Mouse (Mus musculus): ENCODE results near the gene Sf3b2. TPM values are rescaled to one million over a fixed set of nuclear protein-coding genes. Genes with fewer than 3 reads are reported as not detected.
A peak's percentile ranks its signal among the peaks of the same experiment; 100 is the strongest.

Gene Sf3b2
- total RNA-seq, 2 experiments from 2014 or later = 66.5 to 78.9 TPM

DNA sequence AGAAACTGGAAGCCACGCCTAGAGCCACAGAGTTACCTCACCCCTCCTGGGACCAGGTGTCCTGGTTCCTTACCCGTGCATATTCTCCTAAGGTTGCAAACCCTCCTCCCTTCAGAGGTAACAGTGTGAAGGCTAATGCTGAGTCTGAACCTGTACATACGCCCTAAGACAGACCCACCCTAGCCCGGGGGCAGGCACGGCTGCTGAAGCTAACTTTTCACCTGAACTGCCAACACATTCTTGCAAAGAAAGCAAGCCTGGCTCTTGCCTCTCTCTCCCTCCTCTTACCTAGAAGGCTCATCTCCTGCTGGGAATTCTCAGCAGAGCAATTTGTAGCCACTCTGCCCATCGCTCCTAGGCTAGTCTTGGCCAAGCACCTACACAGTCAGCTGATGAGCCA is 5.3 kb upstream of the Sf3b2 start:
- no peak for DNase-seq
- intact Hi-C loops (cut with DNase I) = no loop called here
- no peak for TF ChIP-seq CTCF (IDR thresholded peaks at IDR 0.05)
- Histone ChIP-seq H3K27ac (no peak overlapping the region), H3K4me3 (no peak overlapping the region)

DNA sequence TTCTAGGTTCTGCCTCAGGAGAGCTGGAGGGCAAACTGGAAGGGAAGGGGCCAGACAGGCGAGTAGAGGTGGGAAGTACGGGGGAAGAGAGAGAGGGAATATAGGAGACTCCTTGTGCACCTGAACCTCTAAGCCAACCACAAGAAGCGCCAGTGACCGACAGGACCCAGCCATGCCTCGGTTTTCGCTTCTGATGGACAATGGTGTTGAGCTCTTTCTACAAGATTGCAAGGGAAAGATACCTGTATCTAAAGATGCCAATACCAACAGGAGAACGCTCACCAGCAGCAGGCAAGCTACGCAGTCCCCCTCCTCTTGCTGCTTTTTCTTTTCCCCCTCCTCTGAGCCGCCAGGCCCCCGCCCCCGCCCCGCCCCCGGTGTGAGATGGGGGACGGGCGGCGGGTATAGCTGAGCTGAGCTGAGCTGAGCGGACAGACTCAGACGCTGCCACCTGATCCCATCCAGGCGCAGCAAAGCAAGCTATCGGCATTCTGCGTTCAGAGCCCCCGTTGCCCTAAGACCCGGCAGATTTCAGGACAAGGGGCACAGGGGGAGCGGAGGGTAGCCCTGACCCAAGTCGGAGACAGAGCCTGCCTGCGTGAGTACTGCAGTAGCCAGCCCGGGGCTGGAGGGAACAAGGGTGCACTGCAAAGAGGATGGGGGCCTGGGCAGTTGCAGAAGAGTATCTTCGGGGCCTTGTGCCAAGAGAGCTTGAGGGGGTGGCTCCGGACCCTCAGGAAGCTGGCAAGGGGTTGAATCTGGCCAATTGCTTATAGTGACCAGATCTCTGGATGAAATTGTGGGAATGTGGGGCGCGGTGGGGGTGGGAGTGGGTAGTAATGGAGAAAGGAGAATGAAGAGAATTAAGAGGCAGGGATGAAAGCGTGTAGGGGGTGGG is 2.9 kb upstream of the Sf3b2 start, which contains the start of gene Gal3st3:
Gene Gal3st3, plus strand, starts transcription at position 429 of the 898 bp plus-strand sequence.
- intact Hi-C loops (cut with DNase I) = no loop called here
- no peak within 1 kb of the TSS for H3K4me3 ChIP-seq
- DNase-seq = no peak
- no peak for TF ChIP-seq CTCF (IDR thresholded peaks at IDR 0.05)
- H3K27ac ChIP-seq = no peak within 1 kb of the TSS

DNA sequence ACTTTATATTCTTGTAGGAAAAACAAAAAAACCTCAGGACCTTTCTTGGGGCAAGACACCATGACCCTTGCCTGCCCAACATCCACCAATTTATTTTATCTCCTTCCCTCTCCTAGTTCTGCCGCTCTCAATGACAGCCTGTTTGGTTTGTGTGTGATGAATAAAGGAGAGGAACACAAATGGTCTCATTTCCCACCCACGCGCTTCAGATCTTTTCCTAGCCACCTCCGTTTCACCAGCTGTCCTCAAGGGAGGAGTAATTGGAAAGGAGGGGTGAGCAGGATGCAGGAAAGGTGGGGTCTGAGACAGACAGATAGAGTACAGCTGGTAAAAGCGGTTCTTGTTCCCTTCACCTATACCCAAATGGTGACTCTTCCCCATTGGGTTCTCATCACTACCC is 1.4 kb upstream of the Sf3b2 start:
- H3K4me3 ChIP-seq = no peak overlapping the region
- DNase-seq = no peak
- no peak overlapping the region for H3K27ac ChIP-seq
- intact Hi-C loops (cut with DNase I) = no loop called here
- TF ChIP-seq CTCF (IDR thresholded peaks at IDR 0.05) = no peak

DNA sequence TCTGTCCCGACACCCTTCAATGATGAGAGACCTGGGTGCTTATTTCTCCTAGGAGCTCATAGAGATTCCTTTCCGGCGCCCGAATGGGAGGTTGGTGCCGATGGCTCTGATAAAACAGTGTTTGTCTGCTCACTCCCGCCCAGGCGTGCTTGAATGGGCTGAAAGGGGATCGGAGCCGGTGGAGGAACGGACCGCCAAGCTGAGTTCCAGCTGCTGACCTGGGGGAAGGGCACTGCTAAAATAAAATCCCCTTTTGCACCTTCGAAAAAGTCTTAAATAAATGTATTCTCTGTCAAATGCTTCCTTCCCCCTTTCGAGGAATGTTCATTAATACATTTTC is 451 bp upstream of the Sf3b2 start:
- intact Hi-C loops (cut with DNase I) = loop anchor here (2.0 kb wide), 1 partner anchor 49 kb away; no protein-coding TSS in a partner anchor
- no peak for TF ChIP-seq CTCF (IDR thresholded peaks at IDR 0.05)
- H3K27ac ChIP-seq = peak overlapping the region; percentile 87
- DNase-seq = peak; percentile 56
- peak overlapping the region; percentile 85 for H3K4me3 ChIP-seq

DNA sequence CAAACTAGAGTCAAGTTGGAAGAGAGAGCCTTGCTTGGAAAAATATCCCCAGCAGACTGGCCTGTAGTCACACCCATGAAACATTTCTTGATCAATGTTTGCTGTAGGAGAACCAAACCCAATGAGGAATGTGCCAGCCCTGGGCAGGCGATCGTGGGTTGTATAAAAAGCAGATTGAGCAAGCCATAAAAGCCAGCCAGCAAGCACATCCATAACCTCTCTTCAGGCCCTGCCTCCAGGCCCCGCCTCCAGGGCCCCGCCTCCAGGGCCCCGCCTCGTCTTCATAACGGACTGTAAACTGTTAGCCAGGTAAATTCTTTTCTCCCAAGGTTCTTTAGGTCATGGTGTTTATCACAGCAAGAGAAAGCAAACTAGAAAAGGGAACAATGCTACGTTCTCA is 16.9 kb downstream of the Sf3b2 start:
- TF ChIP-seq CTCF (IDR thresholded peaks at IDR 0.05) = no peak
- no peak overlapping the region for H3K27ac ChIP-seq
- intact Hi-C loops (cut with DNase I) = no loop called here
- H3K4me3 ChIP-seq = no peak overlapping the region
- peak; percentile 42 for DNase-seq

DNA sequence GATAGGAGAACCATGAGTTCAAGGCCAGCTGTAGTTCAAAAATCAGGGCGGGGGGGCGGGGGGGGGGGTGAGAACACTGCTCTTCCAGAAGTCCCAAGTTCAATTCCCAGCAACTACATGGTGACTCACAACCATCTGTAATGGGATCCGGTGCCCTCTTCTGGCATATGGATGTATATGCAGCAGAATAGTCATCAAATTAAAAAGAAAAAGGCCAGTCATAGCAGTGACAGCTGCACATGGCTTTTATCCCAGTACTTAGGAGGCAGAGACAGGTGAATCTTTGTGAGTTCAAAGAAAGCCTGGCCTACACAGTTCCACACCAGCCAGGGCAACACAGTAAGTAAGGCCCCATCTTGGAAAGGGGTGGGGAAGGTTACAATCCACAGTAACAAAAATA is 18.1 kb downstream of the Sf3b2 start:
- TF ChIP-seq CTCF (IDR thresholded peaks at IDR 0.05) = peak; percentile 31; the same call in 1 of the 2 replicates
- no peak overlapping the region for H3K27ac ChIP-seq
- intact Hi-C loops (cut with DNase I) = no loop called here
- no peak overlapping the region for H3K4me3 ChIP-seq
- DNase-seq = no peak

DNA sequence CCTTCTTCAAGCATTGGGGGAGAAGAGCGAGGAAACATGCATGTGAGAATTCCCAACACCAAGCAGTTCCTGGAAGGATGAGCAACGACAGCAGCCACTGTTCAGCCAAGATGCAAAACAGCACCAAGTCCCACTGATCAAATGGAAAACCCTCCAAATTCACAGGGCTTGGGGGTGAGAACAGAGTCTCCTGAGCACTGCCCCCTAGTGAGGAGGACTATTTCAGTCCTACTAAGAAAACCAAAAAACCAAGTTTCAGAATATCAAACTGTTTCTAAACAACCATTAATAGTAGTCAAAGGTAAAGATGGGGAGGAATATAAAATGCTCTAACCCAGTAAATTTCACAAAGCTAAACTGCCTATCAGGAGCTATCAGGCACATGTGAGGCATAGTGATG is 18.7 kb downstream of the Sf3b2 start:
- Histone ChIP-seq H3K4me3 (no peak overlapping the region), H3K27ac (no peak overlapping the region)
- no peak; the same call in 1 of the 2 replicates for TF ChIP-seq CTCF (IDR thresholded peaks at IDR 0.05)
- intact Hi-C loops (cut with DNase I) = no loop called here
- DNase-seq = no peak

DNA sequence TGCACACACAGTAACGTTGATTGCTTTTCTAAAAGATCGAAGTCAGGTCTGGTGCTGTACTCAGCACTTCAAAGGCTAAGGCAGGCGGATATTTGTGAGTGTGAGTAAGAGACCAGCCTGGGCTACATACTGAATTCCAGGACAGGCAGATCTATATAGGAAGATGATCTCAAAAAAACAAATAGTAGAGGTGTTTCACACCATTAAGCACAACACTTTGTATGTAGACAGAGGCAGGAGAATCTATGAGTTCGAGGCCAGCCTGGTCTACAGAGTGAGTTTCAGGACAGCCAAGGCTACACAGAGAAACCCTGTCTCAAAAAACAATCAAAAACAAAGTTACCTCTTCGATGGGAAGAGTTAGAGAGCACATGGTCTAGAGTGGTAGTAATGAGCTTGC is 19.5 kb downstream of the Sf3b2 start:
- no peak for TF ChIP-seq CTCF (IDR thresholded peaks at IDR 0.05)
- Histone ChIP-seq H3K27ac (no peak overlapping the region), H3K4me3 (no peak overlapping the region)
- DNase-seq = no peak
- intact Hi-C loops (cut with DNase I) = no loop called here

DNA sequence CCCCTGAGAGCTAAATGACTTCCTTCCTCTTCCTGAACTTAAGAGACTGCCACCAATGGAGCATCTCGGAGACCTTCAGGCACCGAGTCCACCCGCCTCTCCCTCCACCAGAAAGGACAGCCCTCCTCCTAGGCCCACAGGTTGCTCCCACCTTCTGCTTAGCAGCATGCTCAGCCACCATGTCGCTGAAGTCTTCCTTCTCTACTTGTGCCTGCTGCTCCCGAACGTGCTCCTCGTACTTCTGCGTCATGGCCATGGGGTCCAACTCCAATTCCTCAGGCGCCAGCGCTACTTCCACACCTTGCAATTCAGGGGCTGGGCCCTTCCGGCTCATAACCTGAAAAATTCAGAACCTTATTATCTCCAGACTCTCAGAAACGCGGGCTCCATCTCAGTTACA is 20.6 kb downstream of the Sf3b2 start:
- intact Hi-C loops (cut with DNase I) = loop anchor here (5.0 kb wide), 1 partner anchor 77 kb away; no protein-coding TSS in a partner anchor
- peak overlapping the region; percentile 93 for H3K27ac ChIP-seq
- no peak for DNase-seq

DNA sequence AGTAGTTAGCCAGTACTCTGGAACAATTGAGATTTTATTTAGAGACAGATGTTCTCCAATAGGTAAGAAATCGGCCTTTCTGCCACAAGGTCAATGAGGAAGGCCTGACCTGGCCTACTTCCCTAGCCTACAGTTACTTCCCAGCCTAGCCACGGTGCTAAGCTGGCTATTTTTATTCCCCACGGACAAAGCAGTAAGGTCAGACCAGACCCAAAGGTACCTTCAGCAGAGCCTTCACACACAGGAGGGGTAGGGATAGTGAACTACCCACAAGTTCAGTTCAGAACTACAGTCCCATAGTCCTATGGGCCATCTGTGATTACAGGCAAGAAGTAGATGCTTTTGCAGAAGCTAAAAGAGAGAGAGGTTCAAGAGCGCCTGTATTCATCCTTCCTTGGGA is 21.3 kb downstream of the Sf3b2 start:
- Histone ChIP-seq H3K27ac (peak overlapping the region; percentile 93), H3K4me3 (peak overlapping the region; percentile 99)
- DNase-seq = peak; percentile 24
- no peak for TF ChIP-seq CTCF (IDR thresholded peaks at IDR 0.05)
- intact Hi-C loops (cut with DNase I) = loop anchor here (5.0 kb wide), 1 partner anchor 77 kb away; no protein-coding TSS in a partner anchor

More for the DNA sequence above, 20.6 kb downstream of the Sf3b2 start:
- H3K4me3 ChIP-seq = no peak overlapping the region
- no peak for TF ChIP-seq CTCF (IDR thresholded peaks at IDR 0.05)

DNA sequence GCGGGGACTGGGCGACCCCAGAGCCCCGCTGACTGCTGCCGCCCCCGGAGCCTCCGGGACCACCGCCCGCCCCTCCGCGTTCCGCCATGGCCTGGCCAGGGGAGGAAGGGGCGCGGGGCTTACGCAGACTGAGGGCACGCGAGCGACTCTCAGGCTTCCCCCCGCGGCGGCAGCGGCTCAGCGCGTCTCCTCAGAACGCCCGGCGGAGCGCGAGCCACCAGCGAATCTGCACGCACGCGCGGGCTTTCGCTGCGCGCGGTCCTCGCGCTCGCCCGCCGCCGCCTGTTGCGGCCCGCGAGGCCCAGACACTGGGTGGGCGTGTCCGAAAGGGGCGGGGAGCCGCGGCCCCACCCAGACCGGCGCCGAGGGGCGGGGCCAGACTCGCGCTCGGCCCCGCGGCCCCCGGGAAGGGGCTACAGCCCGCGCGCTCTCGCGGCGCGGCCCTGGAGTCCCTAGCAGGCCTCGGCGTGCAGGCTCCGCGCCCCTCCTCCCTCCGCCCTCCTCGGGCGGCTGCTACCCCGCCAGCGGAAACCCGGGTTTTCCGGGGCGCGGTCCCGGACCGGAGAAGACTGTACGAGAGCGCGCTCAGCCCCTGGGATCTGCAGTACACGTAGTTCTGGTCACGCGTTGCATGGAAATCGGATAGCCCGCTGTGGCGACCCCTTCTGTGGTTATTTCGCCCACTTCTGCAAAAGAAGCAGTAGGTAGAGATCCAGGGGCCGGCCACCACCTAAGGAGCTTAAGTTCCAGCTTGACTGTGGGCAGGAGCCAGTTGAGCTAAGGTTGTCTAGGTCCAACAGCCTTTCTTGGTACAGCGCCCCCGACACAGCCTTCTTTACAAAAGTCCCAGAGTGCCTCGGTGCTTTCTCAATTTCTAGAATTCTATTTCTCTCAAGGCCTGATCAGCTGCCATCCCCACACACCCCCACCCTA is 22.2 kb downstream of the Sf3b2 start, which contains the start of gene Pacs1:
Gene Pacs1, minus strand, starts transcription at position 319 of the 933 bp plus-strand sequence.
- no peak for TF ChIP-seq CTCF (IDR thresholded peaks at IDR 0.05)
- H3K4me3 ChIP-seq = peak within 1 kb of the TSS; percentile 99
- H3K27ac ChIP-seq = peak within 1 kb of the TSS; percentile 93
- intact Hi-C loops (cut with DNase I) = loop anchor here (5.0 kb wide), 1 partner anchor 76 kb away; no protein-coding TSS in a partner anchor
- DNase-seq = peak; percentile 93

DNA sequence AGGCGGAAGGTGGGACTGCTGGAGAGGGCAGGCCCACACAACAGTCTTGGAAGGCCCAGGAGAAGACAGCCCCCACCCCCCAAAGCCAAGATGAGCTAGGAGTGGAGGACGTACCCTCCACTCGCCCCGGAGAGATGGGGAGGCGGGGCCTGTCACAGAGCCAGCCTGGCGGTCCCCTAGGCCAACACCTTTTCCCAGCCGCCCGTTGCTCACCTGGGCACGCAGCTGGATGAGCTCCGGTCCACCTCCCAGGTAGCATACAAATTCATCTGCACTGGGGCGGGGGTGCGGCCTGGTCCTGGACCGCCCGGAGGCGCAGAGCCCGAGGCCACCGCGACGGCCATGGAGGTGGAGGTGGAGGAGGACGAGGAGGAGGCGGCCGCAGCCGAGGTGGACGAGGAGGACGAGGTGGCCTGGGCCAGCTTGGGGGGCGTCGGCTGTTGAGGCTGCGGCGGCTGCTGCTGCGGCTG is 22.9 kb downstream of the Sf3b2 start:
- Histone ChIP-seq H3K27ac (peak overlapping the region; percentile 93), H3K4me3 (peak overlapping the region; percentile 99)
- intact Hi-C loops (cut with DNase I) = loop anchor here (5.0 kb wide), 1 partner anchor 75 kb away; no protein-coding TSS in a partner anchor
- DNase-seq = peak; percentile 63
- no peak for TF ChIP-seq CTCF (IDR thresholded peaks at IDR 0.05)

Measured in gastrocnemius, adult 2 months (tissue).